Mouse (Mus musculus): ENCODE data around the gene Aloxe3. TPM values are rescaled to one million over a fixed set of nuclear protein-coding genes. Genes with fewer than 3 reads are reported as not detected.

Gene Aloxe3
- total and polyA plus RNA-seq, 2 experiments from 2014 or later = 10.0 to 14.9 TPM

GRCm38 (mm10) chr11:69103531-69104435, 21.9 kb upstream of the Aloxe3 start:
- DNase-seq = no peak
- ATAC-seq = no peak
- Histone ChIP-seq H3K27ac (ENCODE audit: low read depth, low read length) (no peak overlapping the region), H3K4me1 (ENCODE audit: insufficient read depth) (no peaks in the 10 kb centered on the region), H3K9ac (no peak overlapping the region), H3K27me3 (ENCODE audit: insufficient read depth, low read length) (no peaks in the 10 kb centered on the region), H3K4me2 (ENCODE audit: low read depth) (no peak overlapping the region), H3K4me3 (ENCODE audit: low read depth, low read length) (no peak overlapping the region), H3K36me3 (ENCODE audit: insufficient read depth) (peaks cover 78% of the 10 kb centered on the region), H3K9me3 (ENCODE audit: low read length) (no peaks in the 10 kb centered on the region)
- no peak for TF ChIP-seq CTCF (IDR thresholded peaks at IDR 0.05; ENCODE audit: low read depth)
- WGBS = 91% methylated on average over 15 of the region's 15 CpGs

GRCm38 (mm10) chr11:69104487-69104886, 21.2 kb upstream of the Aloxe3 start:
- DNase-seq = no peak
- WGBS = 90% methylated on average over 14 of the region's 14 CpGs
- TF ChIP-seq CTCF (IDR thresholded peaks at IDR 0.05; ENCODE audit: low read depth) = no peak
- Histone ChIP-seq H3K27me3 (ENCODE audit: insufficient read depth, low read length) (no peaks in the 10 kb centered on the region), H3K9ac (no peak overlapping the region), H3K4me3 (ENCODE audit: low read depth, low read length) (no peak overlapping the region), H3K4me2 (ENCODE audit: low read depth) (no peak overlapping the region), H3K4me1 (ENCODE audit: insufficient read depth) (no peaks in the 10 kb centered on the region), H3K36me3 (ENCODE audit: insufficient read depth) (peaks cover 85% of the 10 kb centered on the region), H3K27ac (ENCODE audit: low read depth, low read length) (no peak overlapping the region), H3K9me3 (ENCODE audit: low read length) (no peaks in the 10 kb centered on the region)
- no peak for ATAC-seq

- Histone ChIP-seq H3K4me2 (ENCODE audit: low read depth) (no peak overlapping the region), H3K9ac (no peak overlapping the region), H3K4me3 (ENCODE audit: low read depth, low read length) (no peak overlapping the region), H3K4me1 (ENCODE audit: insufficient read depth) (no peaks in the 10 kb centered on the region), H3K9me3 (ENCODE audit: low read length) (no peaks in the 10 kb centered on the region), H3K27me3 (ENCODE audit: insufficient read depth, low read length) (no peaks in the 10 kb centered on the region), H3K36me3 (ENCODE audit: insufficient read depth) (peaks cover 87% of the 10 kb centered on the region), H3K27ac (ENCODE audit: low read depth, low read length) (no peak overlapping the region)
- ATAC-seq = no peak
- 91% methylated on average over 6 of the region's 6 CpGs for WGBS
- TF ChIP-seq CTCF (IDR thresholded peaks at IDR 0.05; ENCODE audit: low read depth) = no peak
- DNase-seq = no peak
These were observed 20.5 kb upstream of the Aloxe3 start for GRCm38 (mm10) chr11:69105227-69105626.

GRCm38 (mm10) chr11:69105796-69106195, 19.9 kb upstream of the Aloxe3 start:
- Histone ChIP-seq H3K4me2 (ENCODE audit: low read depth) (no peak overlapping the region), H3K9me3 (ENCODE audit: low read length) (no peaks in the 10 kb centered on the region), H3K4me3 (ENCODE audit: low read depth, low read length) (no peak overlapping the region), H3K9ac (no peak overlapping the region), H3K27ac (ENCODE audit: low read depth, low read length) (no peak overlapping the region), H3K27me3 (ENCODE audit: insufficient read depth, low read length) (no peaks in the 10 kb centered on the region), H3K36me3 (ENCODE audit: insufficient read depth) (peaks cover 84% of the 10 kb centered on the region), H3K4me1 (ENCODE audit: insufficient read depth) (no peaks in the 10 kb centered on the region)
- 100% methylated on average over 2 of the region's 2 CpGs for WGBS
- DNase-seq = no peak
- no peak for ATAC-seq
- TF ChIP-seq CTCF (IDR thresholded peaks at IDR 0.05; ENCODE audit: low read depth) = no peak

GRCm38 (mm10) chr11:69106299-69106698, 19.4 kb upstream of the Aloxe3 start:
- H3K27me3 ChIP-seq (ENCODE audit: insufficient read depth, low read length) = no peaks in the 10 kb centered on the region
- H3K36me3 ChIP-seq (ENCODE audit: insufficient read depth) = peaks cover 79% of the 10 kb centered on the region
- H3K4me2 ChIP-seq (ENCODE audit: low read depth) = no peak overlapping the region
- WGBS = 90% methylated on average over 11 of the region's 11 CpGs
- no peaks in the 10 kb centered on the region for H3K4me1 ChIP-seq (ENCODE audit: insufficient read depth)
- no peaks in the 10 kb centered on the region for H3K9me3 ChIP-seq (ENCODE audit: low read length)
- H3K9ac ChIP-seq = no peak overlapping the region
- ATAC-seq (no peak), DNase-seq (no peak)
- H3K27ac ChIP-seq (ENCODE audit: low read depth, low read length) = no peak overlapping the region
- no peak overlapping the region for H3K4me3 ChIP-seq (ENCODE audit: low read depth, low read length)
- no peak for TF ChIP-seq CTCF (IDR thresholded peaks at IDR 0.05; ENCODE audit: low read depth)

GRCm38 (mm10) chr11:69106842-69107241, 18.9 kb upstream of the Aloxe3 start:
- Histone ChIP-seq H3K9ac (no peak overlapping the region), H3K27ac (ENCODE audit: low read depth, low read length) (no peak overlapping the region), H3K4me3 (ENCODE audit: low read depth, low read length) (no peak overlapping the region), H3K4me2 (ENCODE audit: low read depth) (no peak overlapping the region), H3K36me3 (ENCODE audit: insufficient read depth) (peaks cover 74% of the 10 kb centered on the region), H3K4me1 (ENCODE audit: insufficient read depth) (no peaks in the 10 kb centered on the region), H3K27me3 (ENCODE audit: insufficient read depth, low read length) (no peaks in the 10 kb centered on the region), H3K9me3 (ENCODE audit: low read length) (no peaks in the 10 kb centered on the region)
- TF ChIP-seq CTCF (IDR thresholded peaks at IDR 0.05; ENCODE audit: low read depth) = no peak
- 80% methylated on average over 11 of the region's 11 CpGs for WGBS
- DNase-seq (no peak), ATAC-seq (no peak)

GRCm38 (mm10) chr11:69107676-69108075, 18.0 kb upstream of the Aloxe3 start:
- Histone ChIP-seq H3K9ac (no peak overlapping the region), H3K4me1 (ENCODE audit: insufficient read depth) (no peaks in the 10 kb centered on the region), H3K36me3 (ENCODE audit: insufficient read depth) (peaks cover 66% of the 10 kb centered on the region), H3K4me3 (ENCODE audit: low read depth, low read length) (no peak overlapping the region), H3K27ac (ENCODE audit: low read depth, low read length) (no peak overlapping the region), H3K27me3 (ENCODE audit: insufficient read depth, low read length) (no peaks in the 10 kb centered on the region; the same call in 1 of the 2 replicates), H3K4me2 (ENCODE audit: low read depth) (no peak overlapping the region), H3K9me3 (ENCODE audit: low read length) (no peaks in the 10 kb centered on the region)
- ATAC-seq = no peak
- no peak for TF ChIP-seq CTCF (IDR thresholded peaks at IDR 0.05; ENCODE audit: low read depth)
- WGBS = 88% methylated on average over 11 of the region's 11 CpGs
- no peak for DNase-seq

Measured in forebrain, postnatal 0 days (tissue).